Mouse (Mus musculus) left cerebral cortex, postnatal 25 days (tissue): Measurements from ENCODE around the gene Hes2. TPM values are rescaled to one million over a fixed set of nuclear protein-coding genes. Genes with fewer than 3 reads are reported as not detected.

Source experiments
- DNase-seq, 2 experiments: peaks; one replicate each; pipeline ENCODE4 v3.0.0; 2022; ENCODE audit warnings: low spot score in 2 of 2, mixed read lengths in 1 of 2
- intact Hi-C: fragments of 180-260 bp; cut with DNase I; formaldehyde crosslinking; loops from one replicate; pipeline ENCODE4 v1.15.1; 2025
- total RNA-seq, 2 experiments: library from RNA; stranded (reverse); gene quantifications; 2 replicates each; pipeline ENCODE4 v1.2.3; 2021

Hes2 gene
- total RNA-seq, 2 experiments from 2014 or later: not detected

DNA sequence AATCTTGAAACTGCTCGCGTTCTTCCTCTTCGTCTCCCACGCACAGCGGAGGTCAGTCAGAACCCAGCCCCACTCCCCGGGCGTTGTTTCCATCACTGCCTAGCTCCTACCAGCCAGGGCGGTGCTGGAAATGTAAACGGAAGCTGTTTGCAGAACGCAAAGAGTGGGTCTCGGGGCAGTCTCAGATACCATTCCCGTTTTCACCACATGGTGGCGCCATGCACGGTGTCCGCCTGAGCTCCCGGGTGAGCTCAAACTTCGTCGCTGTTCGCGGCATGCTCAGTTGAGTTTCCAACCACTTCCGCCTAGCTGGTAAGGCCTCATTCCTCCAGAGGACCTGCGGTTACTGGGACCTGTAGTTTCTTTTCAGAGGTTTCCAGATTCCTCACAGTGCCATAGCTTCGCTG lies 4.9 kb upstream of the Hes2 start:
- DNase-seq: peak; percentile 69 to 73
- intact Hi-C loops: no loop called here

- intact Hi-C loops: no loop called here
Measured at GRCm38 (mm10) chr4:152155019-152155418, 3.6 kb upstream of the Hes2 start.

DNA sequence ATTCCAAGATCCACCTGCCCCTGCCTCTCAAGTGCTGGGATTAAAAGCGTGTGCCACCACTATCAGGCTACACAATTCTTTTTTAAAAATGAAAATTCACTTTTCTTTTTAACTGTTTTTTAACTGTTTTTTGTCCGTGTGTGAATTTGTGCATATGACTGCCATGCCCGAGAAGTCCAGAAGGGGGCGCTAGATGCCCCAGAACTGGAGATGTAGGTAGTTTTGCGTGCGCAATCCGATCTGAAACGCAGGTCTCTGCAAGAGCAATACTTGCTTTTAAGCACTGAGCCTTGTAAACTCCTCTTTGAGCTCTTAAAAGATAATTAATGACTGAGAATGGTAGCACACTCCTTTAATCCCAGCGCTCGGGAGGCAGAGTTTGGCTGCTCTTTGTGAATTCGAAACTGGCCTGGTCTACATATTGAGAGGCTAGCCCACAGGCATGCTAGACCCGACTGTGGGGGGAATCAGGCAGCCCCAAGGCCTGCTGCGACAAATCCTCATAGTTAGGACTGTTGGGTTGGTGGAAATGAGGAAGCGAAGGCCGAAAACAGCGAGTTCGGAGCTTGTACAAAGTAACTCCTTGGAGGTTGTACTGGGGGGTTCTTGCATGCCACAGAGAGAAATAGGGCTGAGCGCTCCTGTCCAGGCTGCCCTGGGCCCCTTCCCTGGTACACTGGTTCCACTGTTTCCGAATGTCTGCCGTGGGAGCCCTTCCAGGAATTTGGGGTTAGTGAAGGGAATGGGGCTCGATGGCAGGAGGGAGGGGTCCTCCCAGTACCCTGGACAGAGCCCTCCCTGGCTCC lies 685 bp upstream of the Hes2 start:
- intact Hi-C loops: no loop called here
- DNase-seq: peak; percentile 41 to 43

More at GRCm38 (mm10) chr4:152155019-152155418, 3.6 kb upstream of the Hes2 start:
- no peak for DNase-seq

DNA sequence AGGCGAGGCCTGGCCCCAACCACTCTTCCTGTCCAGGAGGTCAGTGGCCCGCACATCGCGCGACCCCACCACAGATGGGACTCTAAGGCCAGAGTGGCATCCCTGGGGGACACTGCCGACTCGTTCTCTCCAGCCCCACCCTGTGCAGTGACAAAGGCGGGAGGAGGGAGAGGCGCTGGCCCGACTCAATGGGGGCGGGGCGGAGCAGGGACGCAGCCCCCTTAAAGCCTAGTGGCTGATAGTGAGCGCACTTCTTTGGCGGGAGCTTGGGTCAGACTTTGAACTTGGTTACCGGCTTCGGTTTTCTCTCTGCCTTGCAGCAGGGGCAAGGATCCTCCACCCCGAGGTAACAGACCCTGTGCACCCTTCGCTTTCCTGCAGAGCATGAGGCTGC lies 615 bp downstream of the Hes2 start:
- intact Hi-C loops: no loop called here
- DNase-seq: no peak

- intact Hi-C loops: no loop called here
- no peak for DNase-seq
Measured at GRCm38 (mm10) chr4:152160748-152161147, 2.1 kb downstream of the Hes2 start.

DNA sequence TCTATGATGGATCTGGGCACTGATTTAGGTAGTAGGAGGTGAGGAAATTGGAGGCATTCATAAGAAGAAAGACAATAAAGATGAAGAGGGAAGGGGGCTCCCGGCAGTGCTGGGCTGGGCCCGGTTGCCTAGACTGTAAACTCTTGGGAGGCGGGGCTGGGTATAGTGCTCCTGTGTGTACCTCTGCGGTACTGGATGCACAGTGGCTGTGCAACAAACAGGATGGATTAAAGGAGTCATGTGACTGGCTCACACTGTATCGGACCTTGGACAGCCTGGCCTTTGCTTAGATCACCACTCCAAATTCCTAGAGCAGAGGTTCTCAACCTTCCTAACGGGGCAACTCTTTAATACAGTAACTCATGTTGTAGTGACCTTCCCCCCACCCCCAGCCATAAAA lies 2.9 kb downstream of the Hes2 start:
- DNase-seq: no peak
- intact Hi-C loops: no loop called here

GRCm38 (mm10) chr4:152162748-152163147 lies 4.1 kb downstream of the Hes2 start:
- intact Hi-C loops: no loop called here
- no peak for DNase-seq

- intact Hi-C loops: no loop called here
- DNase-seq: peak; percentile 54 to 59
Measured at GRCm38 (mm10) chr4:152165036-152165931, 6.6 kb downstream of the Hes2 start.

DNA sequence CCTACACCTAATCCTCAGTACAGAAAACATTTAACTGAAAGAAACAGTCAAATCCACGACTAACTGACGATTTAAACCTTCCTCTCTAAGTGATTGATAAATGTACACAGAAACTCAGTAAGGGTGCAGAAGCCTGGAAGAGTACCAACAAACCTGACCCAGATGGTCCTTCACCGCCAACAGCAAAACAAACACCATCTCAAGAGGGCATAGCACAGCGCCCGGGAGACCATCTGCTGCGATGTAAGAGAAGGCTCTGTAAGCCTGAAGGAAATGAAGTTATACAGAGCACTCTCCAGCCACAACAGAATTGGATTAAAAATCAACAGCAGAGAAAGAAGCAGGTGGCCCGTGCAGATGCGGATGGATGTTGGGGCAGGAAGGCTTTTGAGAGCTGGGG lies 9.4 kb downstream of the Hes2 start:
- intact Hi-C loops: no loop called here
- no peak for DNase-seq

DNA sequence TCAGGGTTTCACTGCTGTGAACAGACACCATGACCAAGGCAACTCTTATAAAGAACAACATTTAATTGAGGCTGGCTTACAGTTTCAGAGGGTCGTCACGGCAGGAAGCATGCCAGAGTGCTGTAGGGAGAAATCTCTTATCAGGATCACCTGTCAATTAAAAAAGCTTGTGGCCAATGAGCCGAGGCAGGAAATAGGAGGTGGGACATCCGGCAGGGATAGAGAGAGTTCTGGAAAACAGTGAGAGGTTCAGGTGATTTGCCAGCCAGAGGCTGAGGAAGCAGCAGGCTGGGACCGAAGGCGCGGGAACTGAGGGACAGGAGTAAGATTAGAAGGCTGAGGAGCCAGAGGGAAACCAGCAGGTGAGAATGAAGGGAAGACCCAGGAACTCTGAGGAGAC lies 10.4 kb downstream of the Hes2 start:
- intact Hi-C loops: no loop called here
- no peak for DNase-seq

- no peak for DNase-seq
- intact Hi-C loops: loop anchor here (10.0 kb wide), 1 partner anchor 115 kb away; no protein-coding TSS in a partner anchor
Measured at GRCm38 (mm10) chr4:152170286-152170685, 11.6 kb downstream of the Hes2 start.

DNA sequence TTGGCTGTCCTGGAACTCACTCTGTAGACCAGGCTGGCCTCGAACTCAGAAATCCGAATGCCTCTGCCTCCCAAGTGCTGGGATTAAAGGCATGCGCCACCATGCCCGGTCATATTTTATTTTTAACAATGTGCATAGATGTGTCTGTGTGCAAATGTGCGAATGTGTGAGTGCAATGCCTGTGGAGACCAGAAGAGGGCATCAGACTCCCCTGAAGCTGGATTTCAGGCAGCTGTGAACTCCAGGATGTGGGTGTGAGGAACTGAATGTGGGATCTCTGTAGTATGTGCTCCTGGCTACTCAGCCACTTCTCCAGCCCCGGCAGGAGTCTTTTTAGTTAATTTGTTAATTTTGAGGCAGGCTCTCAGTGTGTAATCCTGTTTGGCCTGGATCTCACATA lies 12.9 kb downstream of the Hes2 start:
- intact Hi-C loops: loop anchor here (10.0 kb wide), 1 partner anchor 113 kb away; no protein-coding TSS in a partner anchor

GRCm38 (mm10) chr4:152173041-152173440 lies 14.4 kb downstream of the Hes2 start:
- intact Hi-C loops: loop anchor here (1.0 to 10.0 kb wide), 2 partner anchors 39 to 112 kb away; no protein-coding TSS in a partner anchor
- peak; percentile 85 to 89 for DNase-seq

More for the DNA sequence above, 12.9 kb downstream of the Hes2 start:
- DNase-seq: no peak

DNA sequence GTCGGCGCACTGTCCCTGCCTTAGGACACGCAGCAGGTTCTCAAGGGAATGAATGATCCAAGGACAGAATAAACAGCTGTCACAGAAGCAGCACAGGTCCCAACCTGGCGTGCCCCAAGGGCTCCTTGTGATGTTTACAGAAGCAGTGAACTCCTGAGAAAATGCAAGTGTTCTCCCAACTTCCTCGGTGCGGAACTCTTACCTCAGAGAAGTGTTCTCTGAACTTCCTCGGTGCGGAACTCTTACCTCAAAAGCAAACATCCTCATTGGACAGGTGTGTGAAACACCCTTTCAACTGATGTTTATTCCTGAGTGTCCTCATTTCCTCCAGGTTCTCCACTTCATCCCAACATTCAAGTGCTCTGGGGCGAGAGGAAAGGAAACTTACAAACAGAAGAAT lies 15.3 kb downstream of the Hes2 start:
- DNase-seq: no peak
- intact Hi-C loops: loop anchor here (1.0 to 10.0 kb wide), 2 partner anchors 38 to 111 kb away; no protein-coding TSS in a partner anchor

GRCm38 (mm10) chr4:152176638-152177037 lies 18.0 kb downstream of the Hes2 start:
- intact Hi-C loops: loop anchor here (2.0 to 10.0 kb wide), 3 partner anchors 108 to 301 kb away; partner anchors contain the start of genes Kcnab2 and Nphp4

GRCm38 (mm10) chr4:152177174-152177536 lies 18.5 kb downstream of the Hes2 start:
- DNase-seq: no peak
- intact Hi-C loops: loop anchor here (2.0 to 10.0 kb wide), 3 partner anchors 108 to 300 kb away; partner anchors contain the start of genes Kcnab2 and Nphp4

More at GRCm38 (mm10) chr4:152176638-152177037, 18.0 kb downstream of the Hes2 start:
- no peak for DNase-seq

- intact Hi-C loops: loop anchor here (2.0 to 10.0 kb wide), 4 partner anchors 35 to 300 kb away; partner anchors contain the start of genes Kcnab2 and Nphp4
- DNase-seq: peak; percentile 92 to 95
Measured at GRCm38 (mm10) chr4:152177537-152178343, 19.1 kb downstream of the Hes2 start, which contains the start of gene Acot7. Acot7 (plus strand) TSS chr4:152178134.

- peak; percentile 48 for DNase-seq
- intact Hi-C loops: loop anchor here (2.0 to 10.0 kb wide), 3 partner anchors 34 to 299 kb away; partner anchors contain the start of genes Kcnab2 and Nphp4
Measured at GRCm38 (mm10) chr4:152178344-152178864, 19.7 kb downstream of the Hes2 start.
